Mouse (Mus musculus) bone marrow macrophage, adult 2 months (primary cell): ENCODE results near the gene Anp32e.

Experiments
- CTCF ChIP-seq: IDR thresholded peaks from 2 replicates; pipeline ENCODE4 v1.5.1; 2012; ENCODE audit warnings: low read depth, mild to moderate bottlenecking, low read length, moderate library complexity
- POLR2A ChIP-seq: IDR thresholded peaks from 2 replicates; pipeline ENCODE4 v1.6.1; 2012; ENCODE audit warnings: mild to moderate bottlenecking, low read depth, low read length, borderline replicate concordance

DNA sequence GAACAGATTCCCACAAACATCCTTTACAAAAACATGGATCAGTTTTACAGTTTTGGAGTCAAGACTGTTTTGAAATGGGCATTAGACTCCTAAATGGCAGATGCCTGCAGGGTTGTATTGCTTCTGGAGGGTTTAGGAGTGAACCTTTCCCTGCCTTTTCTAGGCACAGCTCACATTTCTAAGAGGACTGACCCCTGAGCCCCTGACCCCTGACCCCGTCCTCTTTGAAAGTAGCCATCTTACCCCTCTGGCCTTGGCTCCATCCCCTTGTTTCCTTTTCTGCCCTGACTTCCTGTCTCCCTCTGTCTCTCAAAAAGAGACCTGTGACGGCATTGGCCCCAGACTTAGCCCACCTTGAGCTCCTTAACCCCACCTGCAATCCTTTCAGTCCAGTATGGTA lies 34.2 kb downstream of the Anp32e start:
- TF ChIP-seq POLR2A, result no peak
- TF ChIP-seq CTCF, result no peak
